Mouse (Mus musculus) adrenal gland, postnatal 4 days (tissue): ENCODE measurements at regions not wholly inside any gene's neighbourhood (a gene's known extent, or its start where the extent isn't known, plus 50 kb on each side); places are given as distances from the start of the nearest gene placed in this dataset.

ENCODE experiments used
- DNase-seq, 2 experiments: peaks; one replicate each; pipeline ENCODE4 v3.0.0; 2021 to 2022; ENCODE audit warnings: low spot score in 2 of 2, mixed read lengths in 2 of 2

DNA sequence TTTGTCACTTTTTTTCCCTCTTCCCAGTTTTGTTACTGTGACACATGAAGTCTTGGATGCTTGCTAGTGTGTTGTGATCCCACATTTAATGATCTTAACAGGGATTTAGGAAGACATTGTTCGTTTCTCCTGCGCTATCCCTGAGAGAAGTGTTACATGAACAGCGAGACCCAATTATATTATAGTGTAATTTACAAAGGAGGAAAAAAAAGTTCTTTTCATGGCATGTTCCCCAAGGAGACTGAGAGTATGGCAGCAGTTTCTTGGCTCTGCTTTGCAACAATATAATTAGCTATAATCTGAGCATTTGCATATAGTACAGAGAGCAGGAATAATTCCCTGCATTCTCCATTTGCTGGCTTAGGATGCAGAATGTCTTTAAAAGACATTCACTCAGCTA, 168.6 kb downstream of the Insc start:
- DNase-seq, result no peak

DNA sequence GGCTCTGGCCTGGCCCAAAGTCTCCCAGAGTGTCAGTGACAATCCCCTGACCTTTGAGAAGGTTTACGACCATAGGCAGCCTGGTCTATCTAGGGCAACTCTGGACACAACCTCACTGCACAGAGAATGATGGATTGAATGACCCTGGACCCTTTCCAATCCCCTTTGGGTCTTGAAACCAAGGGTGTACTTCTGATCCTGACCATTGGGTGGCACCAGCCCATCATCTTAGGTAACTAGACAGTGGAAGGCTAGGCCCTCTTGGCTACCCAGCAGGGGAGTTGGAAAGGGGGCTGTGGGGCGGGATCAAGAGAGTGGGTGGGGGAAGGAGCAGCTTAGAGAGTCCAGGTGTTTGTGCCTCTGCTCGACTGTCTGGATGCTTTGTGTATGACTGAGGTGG, 178.7 kb downstream of the Insc start:
- peak; percentile 4 to 24 for DNase-seq

GRCm38 (mm10) chr7:114933861-114934260, 190.4 kb downstream of the Insc start:
- DNase-seq, result no peak

DNA sequence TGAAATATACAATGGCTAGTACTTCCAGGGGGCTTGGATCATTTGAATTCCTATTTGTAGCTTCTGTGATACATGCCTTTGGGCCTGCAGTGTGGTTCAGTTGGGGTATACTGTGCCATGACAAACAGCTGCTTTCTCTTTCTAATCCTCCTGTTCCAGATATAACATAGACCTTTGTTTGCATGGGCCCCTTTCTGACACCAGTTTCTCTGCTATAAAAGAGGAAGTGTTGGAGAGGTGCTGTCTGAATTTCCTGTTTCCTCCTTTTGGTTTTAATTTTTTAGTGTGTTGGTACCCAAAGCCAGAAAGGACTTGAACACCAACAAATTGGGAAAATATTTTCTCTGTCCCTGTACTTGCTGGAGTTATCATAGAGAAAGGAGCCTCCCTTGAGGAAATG, 207.3 kb downstream of the Insc start:
- DNase-seq, result no peak

- DNase-seq, result no peak
Observed at GRCm38 (mm10) chr7:114963206-114963605, 219.7 kb downstream of the Insc start.

GRCm38 (mm10) chr7:114965923-114966322, 222.4 kb downstream of the Insc start:
- no peak for DNase-seq

DNA sequence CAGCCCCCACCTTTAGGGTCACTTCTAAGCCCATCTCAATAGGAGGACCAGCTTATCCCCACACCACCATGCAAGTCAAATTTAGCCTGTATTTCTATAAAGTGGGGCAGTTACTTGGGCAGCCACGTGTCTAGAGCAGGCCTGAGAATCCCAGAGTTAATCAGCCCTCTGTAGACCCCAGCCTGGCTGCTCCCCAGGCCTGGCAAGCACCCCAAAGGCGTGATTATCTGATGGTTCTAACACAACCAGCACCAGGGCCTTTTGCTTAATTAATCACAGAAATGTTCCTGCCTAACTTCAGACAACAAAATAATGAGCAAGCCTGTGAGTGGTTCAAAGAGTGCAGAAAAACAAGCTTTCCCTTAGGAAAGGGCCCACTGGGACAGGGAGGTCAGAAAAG, 243.0 kb downstream of the Insc start:
- DNase-seq, result no peak

GRCm38 (mm10) chr7:114991255-114991654, 247.8 kb downstream of the Insc start:
- DNase-seq, result no peak

DNA sequence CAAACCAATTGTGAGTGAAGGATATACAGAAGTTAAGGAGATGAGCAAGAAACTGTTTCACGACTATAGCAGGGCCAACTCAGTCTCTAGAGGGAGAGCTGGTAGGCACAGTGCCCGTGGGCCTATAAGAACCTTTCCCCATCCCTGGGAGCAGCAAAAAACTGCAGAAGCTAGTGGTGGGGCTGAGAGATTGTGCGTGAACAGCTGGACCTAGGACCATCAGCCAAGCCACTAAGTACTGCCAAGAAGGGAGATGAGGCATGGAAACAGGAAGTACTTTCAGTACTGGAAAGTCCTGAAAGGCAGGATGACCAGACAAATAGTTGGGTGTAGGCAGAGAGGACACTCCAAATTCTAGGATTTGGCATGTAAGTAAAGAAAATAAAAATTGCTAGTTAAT, 248.9 kb downstream of the Insc start:
- DNase-seq, result no peak

DNA sequence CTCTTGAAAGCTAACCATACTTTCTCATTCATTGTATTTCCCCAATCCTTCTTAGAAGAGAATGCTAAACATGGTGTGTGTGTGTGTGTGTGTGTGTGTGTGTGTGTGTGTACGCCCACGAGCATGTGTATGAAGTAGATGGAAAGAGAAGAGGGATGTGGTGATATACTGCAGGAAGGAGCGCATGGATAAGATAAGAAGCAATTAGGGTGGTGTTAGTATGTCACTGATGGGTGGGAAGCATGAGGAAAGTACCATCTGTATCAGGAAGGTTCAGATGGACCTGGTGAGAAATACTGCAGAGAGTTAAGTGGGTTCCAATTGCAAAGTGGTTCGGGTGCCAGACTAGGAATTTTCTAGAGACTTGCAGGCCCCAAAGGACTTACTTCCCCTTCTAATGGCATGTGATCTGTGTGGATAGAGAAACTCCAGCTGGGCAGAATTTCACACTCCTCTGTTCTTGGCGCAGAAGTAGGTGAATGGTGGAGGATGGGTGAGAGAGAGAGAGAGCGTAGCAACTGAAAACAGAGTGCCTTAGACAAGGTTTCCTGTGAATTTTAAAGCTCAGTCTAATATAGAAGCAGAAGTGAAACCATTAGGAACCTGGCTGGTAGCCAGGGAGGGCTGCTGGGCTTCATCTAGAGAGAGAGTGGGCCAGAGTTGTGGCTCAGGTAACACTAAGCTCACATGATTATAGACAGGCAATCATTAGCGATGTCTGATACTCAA, 257.5 kb downstream of the Insc start:
- DNase-seq, result no peak

GRCm38 (mm10) chr7:115014253-115014998, 270.9 kb downstream of the Insc start:
- no peak for DNase-seq

GRCm38 (mm10) chr7:115019369-115019958, 276.0 kb downstream of the Insc start:
- DNase-seq, result no peak

GRCm38 (mm10) chr7:115020023-115020422, 276.5 kb downstream of the Insc start:
- no peak for DNase-seq

GRCm38 (mm10) chr7:115025803-115026202, 282.3 kb downstream of the Insc start:
- no peak for DNase-seq

DNA sequence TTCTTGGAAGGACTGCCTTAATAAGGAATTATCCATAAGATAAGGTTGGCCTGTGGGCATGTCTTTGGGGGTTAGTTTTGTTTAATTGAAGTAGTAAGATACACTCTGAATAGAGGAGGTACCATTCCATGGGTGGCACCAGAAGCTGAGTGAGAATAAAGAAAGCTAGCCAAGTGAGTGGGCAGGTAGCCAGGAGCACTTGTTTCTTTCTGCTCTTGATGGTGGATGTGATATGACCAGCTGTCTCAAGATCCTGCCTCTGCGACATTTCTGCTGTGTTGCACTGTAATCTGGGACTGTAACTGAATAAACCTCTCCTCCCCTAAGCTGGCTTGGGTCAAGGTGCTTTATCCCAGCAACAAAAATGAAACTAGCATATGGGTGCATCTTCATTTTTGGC, 284.2 kb downstream of the Insc start:
- no peak for DNase-seq

DNA sequence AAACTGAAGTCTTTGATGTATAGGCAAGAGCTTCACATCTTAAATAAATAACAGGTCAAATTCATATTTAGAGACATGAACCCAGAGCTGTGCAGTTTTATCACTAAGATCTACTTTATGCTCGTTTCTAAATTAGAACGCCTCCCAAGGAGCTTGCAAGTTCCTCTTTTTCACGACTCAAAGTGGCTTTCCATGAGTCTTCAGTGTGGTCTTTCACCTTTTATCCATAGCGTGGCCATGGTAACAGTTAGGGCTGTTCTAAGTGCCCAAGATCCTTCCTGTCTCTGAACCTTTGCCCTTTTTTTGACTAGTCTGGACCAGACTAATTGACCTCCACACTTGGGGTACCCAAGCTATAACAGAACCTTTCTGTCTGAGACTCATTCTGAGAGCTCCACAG, 290.5 kb downstream of the Insc start:
- DNase-seq, result no peak

DNA sequence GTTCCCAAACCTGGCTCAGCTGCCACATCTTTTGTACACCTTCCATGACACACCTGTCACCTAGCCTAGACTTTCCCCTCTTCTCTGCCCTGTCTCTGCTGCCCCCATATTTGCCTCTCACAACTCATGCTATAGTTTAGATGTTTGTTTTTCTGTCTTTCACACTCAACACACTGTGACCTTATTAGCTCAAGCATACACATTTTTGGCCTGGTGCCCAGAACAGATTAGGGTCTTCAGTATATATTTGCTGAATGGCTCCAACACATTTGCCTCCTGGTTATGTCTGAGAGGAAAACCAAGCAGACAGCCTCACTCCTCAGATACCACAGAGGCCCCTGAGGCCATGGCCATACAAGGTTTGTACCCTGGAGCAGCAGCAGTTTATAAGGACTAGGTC, 312.0 kb downstream of the Insc start:
- no peak for DNase-seq

GRCm38 (mm10) chr7:115056992-115057645, 313.6 kb downstream of the Insc start:
- no peak for DNase-seq

- no peak for DNase-seq
Observed at GRCm38 (mm10) chr7:115057736-115058135, 314.2 kb downstream of the Insc start.

DNA sequence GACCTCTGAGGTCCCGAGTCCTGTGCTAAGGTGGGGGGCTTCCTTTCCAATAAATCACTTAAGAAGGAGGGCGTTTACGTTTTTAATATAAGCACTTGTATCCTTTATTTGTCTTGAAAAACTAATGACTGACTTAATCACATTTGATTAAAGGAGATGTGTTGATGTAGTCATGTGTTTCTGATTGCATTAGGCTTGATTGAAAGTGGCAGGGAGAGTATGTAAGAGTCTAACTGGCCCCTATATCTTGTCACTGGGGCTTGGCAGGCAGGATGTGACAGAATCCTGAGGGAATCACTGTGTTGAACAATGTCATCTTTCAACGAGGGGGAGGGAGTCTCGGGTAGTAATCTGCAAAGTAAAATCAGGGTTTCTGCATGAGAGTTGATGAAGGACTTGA, 316.7 kb downstream of the Insc start:
- DNase-seq, result no peak

- no peak for DNase-seq
Observed at GRCm38 (mm10) chr7:115062817-115063216, 319.3 kb downstream of the Insc start.

DNA sequence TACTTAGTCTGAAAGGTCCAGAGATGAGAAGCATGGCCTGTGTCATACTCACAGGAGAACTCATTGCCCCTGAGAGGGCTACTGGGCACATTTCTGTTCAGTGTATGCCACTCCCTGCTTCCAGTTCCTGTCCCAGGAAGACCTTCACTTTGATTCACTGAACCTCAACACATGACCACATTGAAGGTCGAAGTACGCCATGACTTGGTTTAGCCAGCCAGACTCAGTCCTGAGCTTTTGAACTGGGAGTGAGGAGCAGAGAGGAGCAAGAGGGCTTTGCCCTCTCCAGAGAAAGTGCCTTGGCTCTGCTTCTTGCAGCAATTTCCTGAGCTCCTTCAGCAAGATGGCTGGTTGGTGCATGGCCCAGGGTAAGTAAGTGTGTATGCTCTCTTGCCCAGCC, 324.1 kb downstream of the Insc start:
- DNase-seq, result no peak
